ENCODE assay signal across 34 mouse cellular contexts in genomic region chrX:100470126-100470525, GRCm38 (mm10). TPM values are rescaled to one million over a fixed set of nuclear protein-coding genes. Genes with fewer than 3 reads are reported as not detected.
A peak's percentile ranks its signal among the peaks of the same experiment; 100 is the strongest.
DNase-seq lines count a peak whose midpoint lies in the region; ATAC-seq and TF ChIP-seq lines count a peak whose summit lies in the region.
"Had no signal": no experiment of that assay in that cellular context is flagged by ENCODE, and none has a peak within 500 bp of the region (broad histone marks: within the 10 kb centered on the region; RNA-seq: fewer than 3 reads in every experiment).

No protein-coding gene starts in this region.

- TF ChIP-seq CTCF in layer of hippocampus, adult 2 months (conservative IDR thresholded peaks at IDR 0.05): no peak

- peak; percentile 50 for DNase-seq in adrenal gland, postnatal 14 days
- no peak for DNase-seq in adrenal gland, adult 18-20 months (ENCODE audit: low spot score in 2 of 2)
- peak; percentile 9 to 48 for DNase-seq in kidney, postnatal 25 days
- DNase-seq in adrenal gland, postnatal 36 days: peak; percentile 21 to 55
- DNase-seq in layer of hippocampus, adult 2 months (ENCODE audit: low spot score in 2 of 2): no peak
- DNase-seq: cerebellum, adult 2 months; cerebellum, postnatal 36 days; embryo, embryonic 11 days; gastrocnemius, adult 2 months; heart, postnatal 10 days; liver, embryonic 13.5 days; midbrain, embryonic 14.5 days; thymus, adult 18-20 months; thymus, postnatal 4 days had no signal

- no peaks in the 10 kb centered on the region for H3K36me3 ChIP-seq in kidney, embryonic 14.5 days (ENCODE audit: control insufficient read depth, insufficient read depth, low read length)
- H3K36me3 ChIP-seq: embryonic facial prominence, embryonic 13.5 days; forebrain, embryonic 12.5 days; heart, embryonic 12.5 days; limb, embryonic 13.5 days; liver, embryonic 13.5 days; lung, embryonic 15.5 days had no signal

- H3K4me1 ChIP-seq in kidney, embryonic 14.5 days (ENCODE audit: control insufficient read depth, insufficient read depth, low read length): no peaks in the 10 kb centered on the region
- H3K4me1 ChIP-seq: embryonic facial prominence, embryonic 13.5 days; forebrain, embryonic 12.5 days; heart, embryonic 12.5 days; limb, embryonic 13.5 days; lung, embryonic 15.5 days had no signal

- no peak overlapping the region for H3K27ac ChIP-seq in kidney, embryonic 14.5 days (ENCODE audit: low read depth, low read length)
- no peak overlapping the region for H3K27ac ChIP-seq in layer of hippocampus, adult 2 months
- H3K27ac ChIP-seq: embryonic facial prominence, embryonic 13.5 days; forebrain, embryonic 12.5 days; hindbrain, postnatal 0 days; limb, embryonic 13.5 days; liver, embryonic 13.5 days; lung, embryonic 15.5 days had no signal

- H3K27me3 ChIP-seq in kidney, embryonic 14.5 days (ENCODE audit: control insufficient read depth, insufficient read depth, low read length): peaks cover 2% of the 10 kb centered on the region; the same call in 1 of the 2 replicates
- H3K27me3 ChIP-seq: liver, embryonic 13.5 days had no signal

- no peaks in the 10 kb centered on the region for H3K9me3 ChIP-seq in kidney, embryonic 14.5 days (ENCODE audit: control insufficient read depth, low read length)
- H3K9me3 ChIP-seq: embryonic facial prominence, embryonic 13.5 days; forebrain, embryonic 12.5 days; heart, embryonic 12.5 days; limb, embryonic 13.5 days; liver, embryonic 13.5 days; lung, embryonic 15.5 days had no signal

- WGBS in kidney, embryonic 14.5 days: 77% methylated on average over 3 of the region's 3 CpGs

- H3K4me2 ChIP-seq in kidney, embryonic 14.5 days (replicated peaks; ENCODE audit: low read depth, low read length): no peak overlapping the region
- H3K4me2 ChIP-seq: embryonic facial prominence, embryonic 13.5 days; forebrain, embryonic 12.5 days; heart, embryonic 12.5 days; limb, embryonic 13.5 days; liver, embryonic 13.5 days; lung, embryonic 15.5 days had no signal

- no peak for ATAC-seq in kidney, embryonic 14.5 days (ENCODE audit: low FRiP score, low TSS enrichment)
- ATAC-seq in granulocyte monocyte progenitor cell, adult 5-6 weeks (replicated peaks; ENCODE audit: poor library complexity, severe bottlenecking): no peak
- ATAC-seq: hindbrain, postnatal 0 days; intestine, embryonic 16.5 days; Patski had no signal

- no peak overlapping the region for H3K9ac ChIP-seq in kidney, embryonic 14.5 days (ENCODE audit: low read depth, low read length)
- H3K9ac ChIP-seq: embryonic facial prominence, embryonic 13.5 days; forebrain, embryonic 12.5 days; heart, embryonic 12.5 days; limb, embryonic 13.5 days; liver, embryonic 13.5 days; lung, embryonic 15.5 days had no signal

- H3K4me3 ChIP-seq in kidney, embryonic 14.5 days (ENCODE audit: low read length): no peak overlapping the region
- H3K4me3 ChIP-seq in layer of hippocampus, adult 2 months: no peak overlapping the region
- H3K4me3 ChIP-seq: embryonic facial prominence, embryonic 13.5 days; erythroblast, embryonic 14.5 days; forebrain, embryonic 12.5 days; gastrocnemius, adult 2 months; heart, embryonic 12.5 days; limb, embryonic 13.5 days; liver, embryonic 13.5 days; lung, embryonic 15.5 days had no signal

RNA-seq across cellular contexts. Expression of gene Igbp1, which starts 24.0 kb away (rescaled TPM):
- total RNA-seq in adrenal gland, postnatal 14 days (2021): 64.2 and 66.4 TPM in 2 replicates
- 10 to 100 TPM; 60.7 to 66.5 TPM for total RNA-seq in adrenal gland, adult 18-20 months (2021)
- polyA plus RNA-seq in kidney, embryonic 14.5 days (2014; fragmentation: Nextera tagmentation; extraction: Ambion mirVana): 53.7 and 58.5 TPM in 2 replicates
- total RNA-seq in adrenal gland, postnatal 36 days (2021): 10 to 100 TPM; 59.7 to 67.5 TPM
- 74.5 and 104 TPM in 2 replicates for total RNA-seq in granulocyte monocyte progenitor cell, adult 5-6 weeks (2014; fragmentation: Nextera tagmentation)
- 98.4 and 104 TPM in 2 replicates for total RNA-seq in granulocyte monocyte progenitor cell, adult 5-6 weeks (2017)
- total RNA-seq in layer of hippocampus, adult 2 months (2021): 10 to 100 TPM; 37.3 to 38.8 TPM

RNA-seq across cellular contexts. Expression of gene Awat2, which starts 27.6 kb away (rescaled TPM):
- 0.48 and 0.75 TPM in 2 replicates for total RNA-seq in adrenal gland, postnatal 14 days (2021)
- total RNA-seq in adrenal gland, adult 18-20 months (2021): under 1 TPM; 0.29 to 0.53 TPM
- 0.42 and 0.86 TPM in 2 replicates for polyA plus RNA-seq in kidney, embryonic 14.5 days (2014; fragmentation: Nextera tagmentation; extraction: Ambion mirVana)
- total RNA-seq in adrenal gland, postnatal 36 days (2021): under 1 TPM; 0.89 to 0.95 TPM
- 1.0 and 5.3 TPM in 2 replicates for total RNA-seq in granulocyte monocyte progenitor cell, adult 5-6 weeks (2014; fragmentation: Nextera tagmentation)
- 2.5 and 2.6 TPM in 2 replicates for total RNA-seq in granulocyte monocyte progenitor cell, adult 5-6 weeks (2017)
- total RNA-seq in layer of hippocampus, adult 2 months (2021): under 1 TPM; 0.22 to 0.31 TPM
- total RNA-seq: gastrocnemius, adult 2 months had no signal
- polyA plus RNA-seq: erythroblast, embryonic 14.5 days; heart, embryonic 12.5 days; midbrain, embryonic 14.5 days; Patski had no signal

RNA-seq across cellular contexts. Expression of gene Otud6a, which starts 41.3 kb away (rescaled TPM):
- not detected in 2 replicates for total RNA-seq in adrenal gland, postnatal 14 days (2021)
- total RNA-seq in adrenal gland, adult 18-20 months (2021): not detected
- not detected in 2 replicates for polyA plus RNA-seq in kidney, embryonic 14.5 days (2014; fragmentation: Nextera tagmentation; extraction: Ambion mirVana)
- not detected for total RNA-seq in adrenal gland, postnatal 36 days (2021)
- total RNA-seq in granulocyte monocyte progenitor cell, adult 5-6 weeks (2014; fragmentation: Nextera tagmentation): not detected in 2 replicates
- total RNA-seq in granulocyte monocyte progenitor cell, adult 5-6 weeks (2017): not detected in 2 replicates
- total RNA-seq in layer of hippocampus, adult 2 months (2021): not detected
- total RNA-seq: gastrocnemius, adult 2 months; heart, postnatal 10 days; hindbrain, postnatal 0 days; left cerebral cortex, adult 18-20 months; left cerebral cortex, postnatal 25 days; megakaryocyte-erythroid progenitor cell, adult 5-6 weeks had no signal
- polyA plus RNA-seq: cerebellum, adult 2 months; embryonic facial prominence, embryonic 13.5 days; erythroblast, embryonic 14.5 days; forebrain, embryonic 12.5 days; gonadal fat pad, adult 2 months; heart, embryonic 12.5 days; hindbrain, embryonic 11.5 days; hindbrain, postnatal 0 days; intestine, embryonic 16.5 days; limb, embryonic 13.5 days; liver, embryonic 13.5 days; lung, embryonic 15.5 days; midbrain, embryonic 14.5 days; neural tube, embryonic 11.5 days; Patski; small intestine, adult 2 months; stomach, embryonic 16.5 days had no signal

RNA-seq across cellular contexts. Expression of gene Dgat2l6, which starts 54.5 kb away (rescaled TPM):
- not detected in 2 replicates for total RNA-seq in adrenal gland, postnatal 14 days (2021)
- total RNA-seq in adrenal gland, adult 18-20 months (2021): not detected
- not detected in 2 replicates for polyA plus RNA-seq in kidney, embryonic 14.5 days (2014; fragmentation: Nextera tagmentation; extraction: Ambion mirVana)
- total RNA-seq in adrenal gland, postnatal 36 days (2021): not detected
- total RNA-seq in granulocyte monocyte progenitor cell, adult 5-6 weeks (2014; fragmentation: Nextera tagmentation): not detected in 2 replicates
- not detected in 2 replicates for total RNA-seq in granulocyte monocyte progenitor cell, adult 5-6 weeks (2017)
- total RNA-seq in layer of hippocampus, adult 2 months (2021): under 1 TPM; 0.33 to 0.39 TPM
- total RNA-seq: ES-E14; heart, postnatal 10 days; hindbrain, postnatal 0 days; megakaryocyte-erythroid progenitor cell, adult 5-6 weeks had no signal
- polyA plus RNA-seq: cerebellum, adult 2 months; embryonic facial prominence, embryonic 13.5 days; erythroblast, embryonic 14.5 days; forebrain, embryonic 12.5 days; gonadal fat pad, adult 2 months; heart, embryonic 12.5 days; hindbrain, embryonic 11.5 days; hindbrain, postnatal 0 days; intestine, embryonic 16.5 days; limb, embryonic 13.5 days; liver, embryonic 13.5 days; lung, embryonic 15.5 days; midbrain, embryonic 14.5 days; neural tube, embryonic 11.5 days; Patski; small intestine, adult 2 months; stomach, embryonic 16.5 days had no signal

Comparison
In these comparisons a context has a peak if more than half of its experiments do, and no peak if none do; other contexts are left out.
1. DNase-seq: peak in adrenal gland, postnatal 14 days (single experiment), kidney, postnatal 25 days (2 of 2) and adrenal gland, postnatal 36 days (2 of 2); none in adrenal gland, adult 18-20 months (0 of 2) and layer of hippocampus, adult 2 months (0 of 2).